Mouse (Mus musculus): ENCODE results near the gene Ogt. TPM values are rescaled to one million over a fixed set of nuclear protein-coding genes. Genes with fewer than 3 reads are reported as not detected.

Gene Ogt
- polyA plus RNA-seq, 1 experiment = 24.0 TPM

DNA sequence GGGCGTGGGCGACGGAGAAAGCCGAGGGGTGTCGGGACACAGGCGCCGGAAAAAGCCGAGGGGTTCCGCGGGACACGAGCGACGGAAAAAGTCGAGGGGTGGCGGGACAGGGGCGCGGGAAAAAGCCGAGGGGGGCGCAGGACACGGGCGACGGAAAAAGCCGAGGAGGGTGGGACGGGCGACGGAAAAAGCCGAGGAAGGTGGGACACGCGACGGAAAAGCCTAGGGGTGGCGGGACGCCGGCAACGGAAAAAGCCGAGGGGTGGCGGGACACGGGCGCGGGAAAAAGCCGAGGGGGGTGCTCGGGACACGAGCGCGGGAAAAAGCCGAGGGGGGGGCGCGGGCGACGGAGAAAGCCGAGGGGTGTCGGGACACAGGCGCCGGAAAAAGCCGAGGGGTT is 57.7 kb downstream of the Ogt start:
- no peaks in the 10 kb centered on the region for H3K4me1 ChIP-seq (ENCODE audit: control insufficient read depth, insufficient read depth, low read length)
- H3K36me3 ChIP-seq (ENCODE audit: control insufficient read depth, insufficient read depth, low read length) = no peaks in the 10 kb centered on the region
- peak overlapping the region; percentile 54; the same call in 1 of the 2 replicates for H3K27ac ChIP-seq (ENCODE audit: control insufficient read depth, insufficient read depth, low read depth, low read length)
- H3K27me3 ChIP-seq (ENCODE audit: control insufficient read depth, insufficient read depth, low read length) = no peaks in the 10 kb centered on the region
- TF ChIP-seq POLR2A (IDR thresholded peaks at IDR 0.05; ENCODE audit: control insufficient read depth, low read depth, low read length) (no peak), CTCF (IDR thresholded peaks at IDR 0.05; ENCODE audit: control insufficient read depth, insufficient read depth, insufficient replicate concordance, low read depth, low read length) (no peak)
- peak overlapping the region; percentile 90 for H3K4me3 ChIP-seq (ENCODE audit: control insufficient read depth, low read depth, low read length)

DNA sequence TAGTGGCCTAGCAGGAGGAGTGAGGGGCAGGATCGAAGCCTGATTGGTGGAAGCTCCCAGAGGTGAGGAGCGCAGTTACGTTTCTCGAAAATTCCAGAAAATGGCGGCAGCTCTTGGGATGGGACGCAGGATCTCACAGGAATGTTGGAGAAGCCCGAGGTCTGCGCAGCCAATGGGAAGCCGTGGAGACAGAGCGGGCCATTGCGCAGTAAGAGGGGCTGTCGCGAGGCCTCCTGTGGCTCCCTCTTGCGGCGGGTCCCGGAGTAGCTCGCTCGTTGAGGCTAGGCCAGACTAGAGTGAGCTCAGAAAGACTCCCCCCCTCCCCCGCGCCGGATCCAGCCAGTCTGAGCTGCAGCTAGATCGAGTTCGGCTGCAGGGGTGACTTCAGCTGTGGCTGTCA is 58.4 kb downstream of the Ogt start:
- TF ChIP-seq CTCF (IDR thresholded peaks at IDR 0.05; ENCODE audit: control insufficient read depth, insufficient read depth, insufficient replicate concordance, low read depth, low read length) = peak; percentile 49; the same call in 1 of the 2 replicates
- no peak for TF ChIP-seq POLR2A (IDR thresholded peaks at IDR 0.05; ENCODE audit: control insufficient read depth, low read depth, low read length)
- Histone ChIP-seq H3K27me3 (ENCODE audit: control insufficient read depth, insufficient read depth, low read length) (no peaks in the 10 kb centered on the region), H3K4me1 (ENCODE audit: control insufficient read depth, insufficient read depth, low read length) (no peaks in the 10 kb centered on the region), H3K36me3 (ENCODE audit: control insufficient read depth, insufficient read depth, low read length) (no peaks in the 10 kb centered on the region), H3K4me3 (ENCODE audit: control insufficient read depth, low read depth, low read length) (peak overlapping the region; percentile 90), H3K27ac (ENCODE audit: control insufficient read depth, insufficient read depth, low read depth, low read length) (peak overlapping the region; percentile 91)

- H3K27me3 ChIP-seq (ENCODE audit: control insufficient read depth, insufficient read depth, low read length) = no peaks in the 10 kb centered on the region
- TF ChIP-seq CTCF (IDR thresholded peaks at IDR 0.05; ENCODE audit: control insufficient read depth, insufficient read depth, insufficient replicate concordance, low read depth, low read length) = no peak
- TF ChIP-seq POLR2A (IDR thresholded peaks at IDR 0.05; ENCODE audit: control insufficient read depth, low read depth, low read length) = no peak
Measured at GRCm38 (mm10) chrX:101705111-101705510, 65.3 kb downstream of the Ogt start.

DNA sequence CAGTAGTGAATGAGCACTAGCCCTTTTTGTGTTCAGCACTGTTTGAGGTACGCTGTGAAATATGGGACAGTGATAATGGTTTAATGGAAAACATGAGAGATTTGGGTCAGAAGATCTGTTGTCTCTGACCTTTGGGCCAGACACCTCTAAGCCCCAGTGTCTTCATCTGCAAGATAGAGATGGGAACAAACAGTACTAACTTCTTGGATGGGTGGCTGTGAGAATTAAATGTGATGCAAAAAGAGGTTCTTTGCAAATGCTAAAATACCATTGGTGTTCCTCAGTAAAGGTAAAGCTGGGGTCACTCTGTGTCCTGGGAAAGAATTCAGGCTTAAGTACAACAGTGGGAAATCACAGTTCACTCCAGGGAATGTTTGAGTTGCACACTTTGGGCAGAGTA is 80.5 kb downstream of the Ogt start:
- H3K4me3 ChIP-seq (ENCODE audit: control insufficient read depth, low read depth, low read length) = no peak overlapping the region
- H3K4me1 ChIP-seq (ENCODE audit: control insufficient read depth, insufficient read depth, low read length) = no peaks in the 10 kb centered on the region
- H3K27ac ChIP-seq (ENCODE audit: control insufficient read depth, insufficient read depth, low read depth, low read length) = no peak overlapping the region
- TF ChIP-seq POLR2A (IDR thresholded peaks at IDR 0.05; ENCODE audit: control insufficient read depth, low read depth, low read length) (no peak), CTCF (IDR thresholded peaks at IDR 0.05; ENCODE audit: control insufficient read depth, insufficient read depth, insufficient replicate concordance, low read depth, low read length) (no peak)
- no peaks in the 10 kb centered on the region for H3K27me3 ChIP-seq (ENCODE audit: control insufficient read depth, insufficient read depth, low read length)
- no peaks in the 10 kb centered on the region for H3K36me3 ChIP-seq (ENCODE audit: control insufficient read depth, insufficient read depth, low read length)

More at GRCm38 (mm10) chrX:101705111-101705510, 65.3 kb downstream of the Ogt start:
- Histone ChIP-seq H3K27ac (ENCODE audit: control insufficient read depth, insufficient read depth, low read depth, low read length) (no peak overlapping the region), H3K4me1 (ENCODE audit: control insufficient read depth, insufficient read depth, low read length) (no peaks in the 10 kb centered on the region), H3K36me3 (ENCODE audit: control insufficient read depth, insufficient read depth, low read length) (no peaks in the 10 kb centered on the region), H3K4me3 (ENCODE audit: control insufficient read depth, low read depth, low read length) (no peak overlapping the region)

- H3K4me1 ChIP-seq (ENCODE audit: control insufficient read depth, insufficient read depth, low read length) = peaks cover 3% of the 10 kb centered on the region; the same call in 1 of the 2 replicates
- no peaks in the 10 kb centered on the region for H3K27me3 ChIP-seq (ENCODE audit: control insufficient read depth, insufficient read depth, low read length)
- no peak overlapping the region for H3K4me3 ChIP-seq (ENCODE audit: control insufficient read depth, low read depth, low read length)
- H3K36me3 ChIP-seq (ENCODE audit: control insufficient read depth, insufficient read depth, low read length) = no peaks in the 10 kb centered on the region
- no peak for TF ChIP-seq CTCF (IDR thresholded peaks at IDR 0.05; ENCODE audit: control insufficient read depth, insufficient read depth, insufficient replicate concordance, low read depth, low read length)
- no peak for TF ChIP-seq POLR2A (IDR thresholded peaks at IDR 0.05; ENCODE audit: control insufficient read depth, low read depth, low read length)
- H3K27ac ChIP-seq (ENCODE audit: control insufficient read depth, insufficient read depth, low read depth, low read length) = no peak overlapping the region
Measured at GRCm38 (mm10) chrX:101730010-101730409, 90.2 kb downstream of the Ogt start.

DNA sequence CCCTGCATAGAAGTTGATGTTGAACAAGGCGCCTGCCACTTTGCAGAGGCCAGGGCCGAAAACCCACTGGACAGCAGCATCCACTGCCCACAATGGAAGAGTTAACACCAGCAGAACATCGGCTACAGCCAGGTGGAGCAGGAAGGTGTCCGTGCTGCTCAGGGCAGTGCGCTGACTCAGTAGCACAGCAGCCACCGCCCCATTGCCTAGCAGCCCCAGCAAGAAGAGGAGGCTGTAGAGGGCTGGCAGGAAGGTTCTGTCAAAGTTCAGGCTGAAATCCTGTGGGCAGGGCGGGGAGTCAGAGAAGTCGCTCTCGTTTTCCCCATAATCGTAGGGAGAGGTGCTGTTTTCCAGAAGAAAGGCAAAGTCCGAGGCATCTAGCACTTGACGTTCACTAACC is 92.8 kb downstream of the Ogt start:
- H3K4me3 ChIP-seq (ENCODE audit: control insufficient read depth, low read depth, low read length) = no peak overlapping the region
- no peaks in the 10 kb centered on the region for H3K27me3 ChIP-seq (ENCODE audit: control insufficient read depth, insufficient read depth, low read length)
- H3K36me3 ChIP-seq (ENCODE audit: control insufficient read depth, insufficient read depth, low read length) = no peaks in the 10 kb centered on the region
- H3K4me1 ChIP-seq (ENCODE audit: control insufficient read depth, insufficient read depth, low read length) = peaks cover 3% of the 10 kb centered on the region; the same call in 1 of the 2 replicates
- TF ChIP-seq POLR2A (IDR thresholded peaks at IDR 0.05; ENCODE audit: control insufficient read depth, low read depth, low read length) (no peak), CTCF (IDR thresholded peaks at IDR 0.05; ENCODE audit: control insufficient read depth, insufficient read depth, insufficient replicate concordance, low read depth, low read length) (no peak)
- no peak overlapping the region for H3K27ac ChIP-seq (ENCODE audit: control insufficient read depth, insufficient read depth, low read depth, low read length)

DNA sequence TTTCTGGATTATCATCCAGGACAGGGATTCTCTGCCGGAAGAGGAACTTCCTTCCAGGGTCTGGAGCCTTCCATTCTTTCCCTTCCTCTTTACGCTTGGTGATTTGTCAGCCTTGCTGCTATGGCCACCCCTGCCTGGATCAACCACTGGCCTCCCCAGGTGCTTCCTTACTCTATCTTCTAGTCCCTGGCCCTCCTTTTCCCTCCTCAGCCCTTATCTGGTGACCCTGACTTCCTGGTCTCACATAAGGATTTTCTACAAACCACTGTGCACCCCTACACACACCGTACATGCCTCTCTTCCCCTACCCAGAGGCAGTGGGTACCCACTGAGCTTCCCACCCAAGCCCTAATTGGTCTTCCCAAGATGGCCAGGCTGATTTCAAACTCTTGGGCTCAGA is 93.4 kb downstream of the Ogt start:
- no peak overlapping the region for H3K4me3 ChIP-seq (ENCODE audit: control insufficient read depth, low read depth, low read length)
- H3K36me3 ChIP-seq (ENCODE audit: control insufficient read depth, insufficient read depth, low read length) = no peaks in the 10 kb centered on the region
- no peak overlapping the region for H3K27ac ChIP-seq (ENCODE audit: control insufficient read depth, insufficient read depth, low read depth, low read length)
- TF ChIP-seq CTCF (IDR thresholded peaks at IDR 0.05; ENCODE audit: control insufficient read depth, insufficient read depth, insufficient replicate concordance, low read depth, low read length) (no peak), POLR2A (IDR thresholded peaks at IDR 0.05; ENCODE audit: control insufficient read depth, low read depth, low read length) (no peak)
- H3K4me1 ChIP-seq (ENCODE audit: control insufficient read depth, insufficient read depth, low read length) = peaks cover 3% of the 10 kb centered on the region; the same call in 1 of the 2 replicates
- no peaks in the 10 kb centered on the region for H3K27me3 ChIP-seq (ENCODE audit: control insufficient read depth, insufficient read depth, low read length)
